In the genomic region with DNA sequence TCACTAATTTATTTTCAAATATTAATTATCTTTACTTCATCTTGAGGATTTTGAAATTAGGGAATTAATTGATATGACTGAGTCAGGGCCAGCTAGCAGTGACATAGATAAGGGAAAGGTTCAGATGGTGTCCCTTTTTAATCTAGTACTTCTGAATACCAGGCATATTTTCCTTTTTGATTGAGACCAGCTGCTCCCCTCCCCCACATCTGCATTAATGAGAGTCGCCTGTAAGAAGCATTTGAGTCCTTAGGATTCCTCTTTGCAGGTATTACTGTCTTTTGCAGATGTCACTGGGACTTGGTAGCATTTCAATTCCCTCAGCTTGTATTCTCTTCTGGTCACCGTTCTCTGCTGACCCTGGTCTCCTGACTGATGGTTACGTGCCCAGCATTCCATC, we compare ENCODE assay signal across 19 mouse cellular contexts.
DNase-seq lines count a peak whose midpoint lies in the region; ATAC-seq and TF ChIP-seq lines count a peak whose summit lies in the region.
"Had no signal": no experiment of that assay in that cellular context is flagged by ENCODE, and none has a peak within 500 bp of the region (broad histone marks: within the 10 kb centered on the region; RNA-seq: fewer than 3 reads in every experiment).

No protein-coding gene starts in this region.

- no peak overlapping the region for H3K4me2 ChIP-seq in forebrain, embryonic 13.5 days
- no peak overlapping the region for H3K4me2 ChIP-seq in forebrain, postnatal 0 days (ENCODE audit: low read depth)
- H3K4me2 ChIP-seq in neural tube, embryonic 13.5 days: no peak overlapping the region
- no peak overlapping the region for H3K4me2 ChIP-seq in neural tube, embryonic 15.5 days
- H3K4me2 ChIP-seq in hindbrain, embryonic 15.5 days: no peak overlapping the region
- H3K4me2 ChIP-seq in neural tube, embryonic 14.5 days (ENCODE audit: low read depth, low read length): no peak overlapping the region

- ATAC-seq in forebrain, embryonic 13.5 days: no peak
- ATAC-seq in forebrain, postnatal 0 days: no peak
- ATAC-seq in neural tube, embryonic 13.5 days (ENCODE audit: low read depth): no peak
- no peak for ATAC-seq in neural tube, embryonic 15.5 days (ENCODE audit: low FRiP score)
- ATAC-seq in hindbrain, embryonic 15.5 days (ENCODE audit: low FRiP score, low read depth): no peak
- no peak for ATAC-seq in neural tube, embryonic 14.5 days (ENCODE audit: low read depth)
- ATAC-seq in inflammation-experienced regulatory T-cells, adult 6 months: no peak
- ATAC-seq: liver, postnatal 0 days had no signal

- H3K9ac ChIP-seq in forebrain, embryonic 13.5 days: no peak overlapping the region
- H3K9ac ChIP-seq in forebrain, postnatal 0 days: no peak overlapping the region
- no peak overlapping the region for H3K9ac ChIP-seq in neural tube, embryonic 13.5 days
- no peak overlapping the region for H3K9ac ChIP-seq in neural tube, embryonic 15.5 days (replicated peaks)
- no peak overlapping the region for H3K9ac ChIP-seq in hindbrain, embryonic 15.5 days
- no peak overlapping the region for H3K9ac ChIP-seq in neural tube, embryonic 14.5 days (replicated peaks; ENCODE audit: low read depth, low read length)
- H3K9ac ChIP-seq: liver, postnatal 0 days had no signal

- H3K9me3 ChIP-seq in forebrain, embryonic 13.5 days (replicated peaks): no peaks in the 10 kb centered on the region
- H3K9me3 ChIP-seq in forebrain, postnatal 0 days (ENCODE audit: low read length): no peaks in the 10 kb centered on the region
- H3K9me3 ChIP-seq in neural tube, embryonic 13.5 days: no peaks in the 10 kb centered on the region
- H3K9me3 ChIP-seq in neural tube, embryonic 15.5 days (replicated peaks): no peaks in the 10 kb centered on the region
- H3K9me3 ChIP-seq in hindbrain, embryonic 15.5 days: no peaks in the 10 kb centered on the region
- no peaks in the 10 kb centered on the region for H3K9me3 ChIP-seq in neural tube, embryonic 14.5 days (ENCODE audit: control insufficient read depth, low read length)
- H3K9me3 ChIP-seq: heart, embryonic 10.5 days; limb, embryonic 10.5 days had no signal

- no peak for TF ChIP-seq CTCF in forebrain, postnatal 0 days (IDR thresholded peaks at IDR 0.05; ENCODE audit: low read depth)

- no peak for DNase-seq in forebrain, postnatal 0 days
- no peak for DNase-seq in yolk sac, embryonic 10.5 days (ENCODE audit: low spot score)
- DNase-seq: B cell, adult 2 months; cerebellum, adult 2 months; heart, postnatal 10 days; kidney, adult 8-10 months; layer of hippocampus, adult 9-11 months; liver, postnatal 0 days; lung, postnatal 10 days; right cerebral cortex, adult 18-20 months; thymus, postnatal 36 days had no signal

- peaks cover 27% of the 10 kb centered on the region for H3K36me3 ChIP-seq in forebrain, embryonic 13.5 days (ENCODE audit: poor library complexity, severe bottlenecking)
- H3K36me3 ChIP-seq in forebrain, postnatal 0 days (ENCODE audit: insufficient read depth): peaks cover 42% of the 10 kb centered on the region
- peaks cover 24% of the 10 kb centered on the region for H3K36me3 ChIP-seq in neural tube, embryonic 13.5 days
- peaks cover 25% of the 10 kb centered on the region for H3K36me3 ChIP-seq in neural tube, embryonic 15.5 days
- peaks cover 14% of the 10 kb centered on the region for H3K36me3 ChIP-seq in hindbrain, embryonic 15.5 days
- H3K36me3 ChIP-seq in neural tube, embryonic 14.5 days (ENCODE audit: control insufficient read depth, insufficient read depth, low read length): no peaks in the 10 kb centered on the region

- no peak overlapping the region for H3K4me3 ChIP-seq in forebrain, embryonic 13.5 days
- H3K4me3 ChIP-seq in forebrain, postnatal 0 days (ENCODE audit: low read depth, low read length): no peak overlapping the region
- H3K4me3 ChIP-seq in neural tube, embryonic 13.5 days: no peak overlapping the region
- H3K4me3 ChIP-seq in neural tube, embryonic 15.5 days (replicated peaks): no peak overlapping the region
- H3K4me3 ChIP-seq in hindbrain, embryonic 15.5 days: no peak overlapping the region
- no peak overlapping the region for H3K4me3 ChIP-seq in neural tube, embryonic 14.5 days (ENCODE audit: low read depth, low read length)
- H3K4me3 ChIP-seq: heart, embryonic 10.5 days; limb, embryonic 10.5 days had no signal

- H3K27ac ChIP-seq in forebrain, embryonic 13.5 days: 0 out of 2 replicates have a peak overlapping the region, but pooled peaks have one; percentile 3
- no peak overlapping the region for H3K27ac ChIP-seq in forebrain, postnatal 0 days (ENCODE audit: low read depth, low read length)
- peak overlapping the region; percentile 79 for H3K27ac ChIP-seq in neural tube, embryonic 13.5 days (replicated peaks)
- no peak overlapping the region; the same call in 1 of the 2 replicates for H3K27ac ChIP-seq in neural tube, embryonic 15.5 days (replicated peaks)
- peak overlapping the region; percentile 80 for H3K27ac ChIP-seq in hindbrain, embryonic 15.5 days (replicated peaks)
- peak overlapping the region; percentile 55; the same call in 1 of the 2 replicates for H3K27ac ChIP-seq in neural tube, embryonic 14.5 days (ENCODE audit: low read depth, low read length)
- H3K27ac ChIP-seq: heart, embryonic 10.5 days; limb, embryonic 10.5 days had no signal

- WGBS in forebrain, embryonic 13.5 days: 75% methylated on average over 3 of the region's 3 CpGs
- WGBS in forebrain, postnatal 0 days: 75% methylated on average over 3 of the region's 3 CpGs
- 67% methylated on average over 3 of the region's 3 CpGs for WGBS in neural tube, embryonic 13.5 days
- 60% methylated on average over 3 of the region's 3 CpGs for WGBS in neural tube, embryonic 15.5 days
- 57% methylated on average over 3 of the region's 3 CpGs for WGBS in hindbrain, embryonic 15.5 days
- 63% methylated on average over 3 of the region's 3 CpGs for WGBS in neural tube, embryonic 14.5 days

- H3K4me1 ChIP-seq in forebrain, embryonic 13.5 days: peaks cover 20% of the 10 kb centered on the region
- H3K4me1 ChIP-seq in forebrain, postnatal 0 days (ENCODE audit: insufficient read depth): no peaks in the 10 kb centered on the region
- H3K4me1 ChIP-seq in neural tube, embryonic 13.5 days (replicated peaks): peaks cover 36% of the 10 kb centered on the region
- peaks cover 17% of the 10 kb centered on the region for H3K4me1 ChIP-seq in neural tube, embryonic 15.5 days
- peaks cover 28% of the 10 kb centered on the region for H3K4me1 ChIP-seq in hindbrain, embryonic 15.5 days (replicated peaks)
- H3K4me1 ChIP-seq in neural tube, embryonic 14.5 days (ENCODE audit: control insufficient read depth, insufficient read depth, low read length): peaks cover 17% of the 10 kb centered on the region; the same call in 1 of the 2 replicates

- no peaks in the 10 kb centered on the region for H3K27me3 ChIP-seq in forebrain, embryonic 13.5 days
- H3K27me3 ChIP-seq in forebrain, postnatal 0 days (ENCODE audit: insufficient read depth, low read length): no peaks in the 10 kb centered on the region
- no peaks in the 10 kb centered on the region for H3K27me3 ChIP-seq in neural tube, embryonic 13.5 days
- no peaks in the 10 kb centered on the region for H3K27me3 ChIP-seq in neural tube, embryonic 15.5 days (replicated peaks)
- no peaks in the 10 kb centered on the region for H3K27me3 ChIP-seq in hindbrain, embryonic 15.5 days
- H3K27me3 ChIP-seq in neural tube, embryonic 14.5 days (ENCODE audit: control insufficient read depth, insufficient read depth, low read length): no peaks in the 10 kb centered on the region

Comparison
In these comparisons a context has a peak if more than half of its experiments do, and no peak if none do; other contexts are left out.
1. H3K27ac ChIP-seq: peak in forebrain, embryonic 13.5 days (single experiment), neural tube, embryonic 13.5 days (single experiment), hindbrain, embryonic 15.5 days (single experiment) and neural tube, embryonic 14.5 days (single experiment); none in forebrain, postnatal 0 days (single experiment) and neural tube, embryonic 15.5 days (single experiment).